Mouse (Mus musculus): ENCODE results near the gene Misp. TPM values are rescaled to one million over a fixed set of nuclear protein-coding genes. Genes with fewer than 3 reads are reported as not detected.
A peak's percentile ranks its signal among the peaks of the same experiment; 100 is the strongest.

Misp gene
- total and polyA plus RNA-seq, 2 experiments: 0.18 to 0.51 TPM

GRCm38 (mm10) chr10:79857452-79857811 is 36.6 kb downstream of the Misp start:
- DNase-seq (ENCODE audit: extremely low read depth, low read depth, low spot score): peak; percentile 54
- Histone ChIP-seq H3K79me2 (ENCODE audit: control insufficient read depth, insufficient read depth, low read length) (peaks cover 42% of the 10 kb centered on the region), H3K4me3 (ENCODE audit: insufficient read depth, low read depth, low read length) (no peak overlapping the region), H3K27me3 (ENCODE audit: control insufficient read depth, insufficient read depth, low read length) (no peaks in the 10 kb centered on the region), H3K36me3 (ENCODE audit: control insufficient read depth, insufficient read depth, low read length) (peaks cover 25% of the 10 kb centered on the region), H3K9ac (ENCODE audit: low read depth, low read length) (peak overlapping the region; percentile 48; the same call in 1 of the 2 replicates), H3K4me1 (ENCODE audit: control insufficient read depth, insufficient read depth, low read length) (peaks cover 26% of the 10 kb centered on the region), H3K27ac (replicated peaks; ENCODE audit: insufficient read depth, low read depth, low read length) (peak overlapping the region; percentile 5; the same call in 1 of the 2 replicates)
- no peak for TF ChIP-seq POLR2A (IDR thresholded peaks at IDR 0.05; ENCODE audit: extremely low read depth, insufficient read depth, low read length)
- no peak for TF ChIP-seq CTCF (IDR thresholded peaks at IDR 0.05; ENCODE audit: low read depth, low read length)
- WGBS: 14% methylated on average over 4 of the region's 4 CpGs

- Histone ChIP-seq H3K4me3 (ENCODE audit: insufficient read depth, low read depth, low read length) (no peak overlapping the region), H3K79me2 (ENCODE audit: control insufficient read depth, insufficient read depth, low read length) (peaks cover 42% of the 10 kb centered on the region), H3K9ac (ENCODE audit: low read depth, low read length) (no peak overlapping the region), H3K4me1 (ENCODE audit: control insufficient read depth, insufficient read depth, low read length) (peaks cover 25% of the 10 kb centered on the region), H3K27me3 (ENCODE audit: control insufficient read depth, insufficient read depth, low read length) (no peaks in the 10 kb centered on the region), H3K36me3 (ENCODE audit: control insufficient read depth, insufficient read depth, low read length) (peaks cover 25% of the 10 kb centered on the region), H3K27ac (replicated peaks; ENCODE audit: insufficient read depth, low read depth, low read length) (no peak overlapping the region)
- DNase-seq (ENCODE audit: extremely low read depth, low read depth, low spot score): no peak
- WGBS: 71% methylated on average over 2 of the region's 2 CpGs
- no peak for TF ChIP-seq POLR2A (IDR thresholded peaks at IDR 0.05; ENCODE audit: extremely low read depth, insufficient read depth, low read length)
- no peak for TF ChIP-seq CTCF (IDR thresholded peaks at IDR 0.05; ENCODE audit: low read depth, low read length)
Observed at GRCm38 (mm10) chr10:79857894-79858293, 37.1 kb downstream of the Misp start.

- H3K36me3 ChIP-seq (ENCODE audit: control insufficient read depth, insufficient read depth, low read length): peaks cover 25% of the 10 kb centered on the region
- H3K27ac ChIP-seq (replicated peaks; ENCODE audit: insufficient read depth, low read depth, low read length): no peak overlapping the region
- no peak overlapping the region for H3K4me3 ChIP-seq (ENCODE audit: insufficient read depth, low read depth, low read length)
- H3K4me1 ChIP-seq (ENCODE audit: control insufficient read depth, insufficient read depth, low read length): peaks cover 22% of the 10 kb centered on the region
- peaks cover 42% of the 10 kb centered on the region for H3K79me2 ChIP-seq (ENCODE audit: control insufficient read depth, insufficient read depth, low read length)
- TF ChIP-seq CTCF (IDR thresholded peaks at IDR 0.05; ENCODE audit: low read depth, low read length): no peak
- TF ChIP-seq POLR2A (IDR thresholded peaks at IDR 0.05; ENCODE audit: extremely low read depth, insufficient read depth, low read length): no peak
- H3K9ac ChIP-seq (ENCODE audit: low read depth, low read length): no peak overlapping the region
- DNase-seq (ENCODE audit: extremely low read depth, low read depth, low spot score): peak; percentile 44
- 36% methylated on average over 17 of the region's 17 CpGs for WGBS
- no peaks in the 10 kb centered on the region for H3K27me3 ChIP-seq (ENCODE audit: control insufficient read depth, insufficient read depth, low read length)
Observed at GRCm38 (mm10) chr10:79858416-79859074, 37.8 kb downstream of the Misp start.

GRCm38 (mm10) chr10:79859116-79859515 is 38.3 kb downstream of the Misp start:
- no peak overlapping the region for H3K9ac ChIP-seq (ENCODE audit: low read depth, low read length)
- peaks cover 22% of the 10 kb centered on the region for H3K4me1 ChIP-seq (ENCODE audit: control insufficient read depth, insufficient read depth, low read length)
- TF ChIP-seq CTCF (IDR thresholded peaks at IDR 0.05; ENCODE audit: low read depth, low read length): no peak
- WGBS: 80% methylated on average over 11 of the region's 11 CpGs
- H3K27me3 ChIP-seq (ENCODE audit: control insufficient read depth, insufficient read depth, low read length): no peaks in the 10 kb centered on the region
- H3K36me3 ChIP-seq (ENCODE audit: control insufficient read depth, insufficient read depth, low read length): peaks cover 25% of the 10 kb centered on the region
- peaks cover 42% of the 10 kb centered on the region for H3K79me2 ChIP-seq (ENCODE audit: control insufficient read depth, insufficient read depth, low read length)
- DNase-seq (ENCODE audit: extremely low read depth, low read depth, low spot score): no peak
- H3K4me3 ChIP-seq (ENCODE audit: insufficient read depth, low read depth, low read length): no peak overlapping the region
- H3K27ac ChIP-seq (replicated peaks; ENCODE audit: insufficient read depth, low read depth, low read length): no peak overlapping the region

- peaks cover 25% of the 10 kb centered on the region for H3K36me3 ChIP-seq (ENCODE audit: control insufficient read depth, insufficient read depth, low read length)
- no peaks in the 10 kb centered on the region for H3K27me3 ChIP-seq (ENCODE audit: control insufficient read depth, insufficient read depth, low read length)
- no peak overlapping the region for H3K27ac ChIP-seq (replicated peaks; ENCODE audit: insufficient read depth, low read depth, low read length)
- peaks cover 37% of the 10 kb centered on the region for H3K79me2 ChIP-seq (ENCODE audit: control insufficient read depth, insufficient read depth, low read length)
- peaks cover 22% of the 10 kb centered on the region for H3K4me1 ChIP-seq (ENCODE audit: control insufficient read depth, insufficient read depth, low read length)
- DNase-seq (ENCODE audit: extremely low read depth, low read depth, low spot score): no peak
- WGBS: 95% methylated on average over 26 of the region's 26 CpGs
- no peak overlapping the region for H3K4me3 ChIP-seq (ENCODE audit: insufficient read depth, low read depth, low read length)
- TF ChIP-seq POLR2A (IDR thresholded peaks at IDR 0.05; ENCODE audit: extremely low read depth, insufficient read depth, low read length) (no peak), CTCF (IDR thresholded peaks at IDR 0.05; ENCODE audit: low read depth, low read length) (no peak)
- no peak overlapping the region for H3K9ac ChIP-seq (ENCODE audit: low read depth, low read length)
Observed at GRCm38 (mm10) chr10:79860079-79860911, 39.5 kb downstream of the Misp start.

Measured in liver, adult 2 months (tissue).